Mouse (Mus musculus) liver, adult 2 months (tissue): ENCODE measurements around the gene Pcnx3.

ENCODE experiments used
- CTCF ChIP-seq: fragments of 200-500 bp; IDR thresholded peaks from 2 replicates; pipeline ENCODE4 v1.5.1; 2011; ENCODE audit warnings: low read depth, low read length, control low read depth
- POLR2A ChIP-seq: fragments of 200-500 bp; IDR thresholded peaks from 2 replicates; pipeline ENCODE4 v1.6.1; 2011; ENCODE audit warnings: low read length, control low read depth; ENCODE audit not compliant: insufficient read depth; ENCODE audit errors: extremely low read depth

- TF ChIP-seq CTCF (no peak), POLR2A (no peak)
Measured at GRCm38 (mm10) chr19:5654720-5655298, 33.9 kb downstream of the Pcnx3 start.
